Mouse (Mus musculus): ENCODE measurements around the gene Ube4a. TPM values are rescaled to one million over a fixed set of nuclear protein-coding genes. Genes with fewer than 3 reads are reported as not detected.

The Ube4a gene
- polyA plus RNA-seq, 1 experiment: 17.0 TPM

DNA sequence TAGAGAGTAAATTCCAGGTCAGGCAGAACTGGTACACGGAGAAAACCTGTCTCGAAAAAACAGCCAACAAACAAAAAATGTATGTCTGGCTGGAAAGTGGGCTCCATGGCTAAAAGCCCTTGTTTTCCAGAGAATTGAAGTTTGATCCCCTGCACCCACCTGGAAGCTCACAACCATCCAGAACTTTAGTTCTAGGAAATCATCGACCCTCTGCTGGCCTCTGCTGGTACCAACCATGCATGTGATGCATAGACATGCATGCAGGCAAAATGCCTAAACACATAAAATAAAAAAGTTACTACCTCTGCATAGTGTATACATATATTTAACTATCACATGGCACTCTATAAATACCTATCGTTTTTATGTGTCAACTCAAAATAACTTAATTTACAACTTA is 65.0 kb downstream of the Ube4a start:
- no peak for DNase-seq (ENCODE audit: low read depth)

DNA sequence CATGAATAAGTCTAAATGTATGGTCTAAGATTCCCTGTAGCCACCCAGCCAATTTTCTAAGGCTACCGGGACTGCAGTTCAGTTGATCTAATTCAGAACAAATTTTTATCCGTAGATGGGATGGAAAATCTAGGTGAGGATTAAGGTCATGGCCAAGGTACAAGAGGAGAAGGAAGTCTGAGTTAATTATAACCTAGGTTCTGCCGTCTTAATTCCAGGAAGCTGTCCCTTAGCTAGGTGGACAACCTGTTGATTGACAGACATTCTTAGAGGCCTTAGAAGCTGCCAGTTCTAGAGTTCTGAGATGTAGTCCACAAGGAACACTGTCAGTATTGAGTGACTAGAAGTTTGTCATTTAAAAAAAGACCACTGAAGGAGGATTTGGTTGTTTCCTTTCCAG is 65.7 kb downstream of the Ube4a start:
- DNase-seq (ENCODE audit: low read depth): no peak

DNA sequence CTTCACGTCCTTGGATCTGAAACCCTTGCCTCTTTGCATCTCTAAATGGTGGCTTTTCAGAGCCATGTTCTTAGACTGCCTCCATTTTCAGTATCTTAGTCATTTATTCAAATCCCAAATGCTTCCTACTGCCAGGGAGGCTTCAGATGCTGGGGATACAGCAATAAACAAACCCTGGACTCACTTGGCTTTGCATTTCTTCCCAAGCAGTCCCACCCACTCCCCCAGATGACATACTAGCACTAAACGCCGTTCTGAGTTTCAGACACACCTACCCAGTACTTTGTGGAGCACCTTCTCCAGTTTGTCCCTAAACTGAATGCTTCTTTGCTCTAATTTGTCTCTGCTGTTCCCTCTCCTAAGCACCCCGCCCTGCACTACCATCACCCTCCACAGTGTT is 68.4 kb downstream of the Ube4a start:
- DNase-seq (ENCODE audit: low read depth): no peak

DNA sequence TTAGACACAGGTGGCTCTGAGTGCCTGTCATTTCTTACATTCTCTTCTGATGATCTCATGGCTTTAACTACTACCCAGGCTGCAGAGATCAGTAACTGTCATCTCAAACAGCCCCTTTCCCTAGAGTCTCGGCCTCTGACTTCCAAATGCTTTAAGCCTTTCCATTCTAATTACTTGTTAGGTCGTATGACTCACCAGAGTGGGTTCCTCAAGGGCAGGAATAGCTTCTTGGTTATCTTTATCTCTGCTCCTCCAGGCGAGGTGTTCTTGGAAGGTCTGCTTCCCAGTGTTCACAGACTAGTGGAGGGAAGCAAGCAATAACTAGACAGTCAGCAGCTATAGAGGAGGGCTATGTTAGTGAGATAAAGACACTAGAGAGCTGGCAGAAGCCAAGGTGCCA is 72.7 kb downstream of the Ube4a start:
- no peak for DNase-seq (ENCODE audit: low read depth)

DNA sequence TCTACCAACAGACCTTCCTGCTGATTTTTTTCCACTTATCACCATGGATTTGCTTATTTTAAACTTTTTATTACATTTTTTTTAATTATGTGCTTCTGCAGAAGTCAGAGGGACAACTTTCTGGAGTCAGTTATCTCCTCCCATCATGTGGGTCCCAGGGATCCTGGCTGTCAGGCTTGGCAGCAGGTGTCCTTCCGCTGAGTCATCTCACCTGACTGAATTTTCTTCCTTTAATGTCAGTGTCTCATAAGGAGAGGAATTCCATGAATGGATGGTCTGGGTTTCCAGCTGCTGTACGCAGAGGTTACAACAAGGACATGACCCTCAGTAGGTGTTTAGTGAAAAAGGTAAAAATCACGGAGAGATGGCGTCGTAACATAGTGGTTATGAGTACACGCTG is 74.2 kb downstream of the Ube4a start:
- no peak for DNase-seq (ENCODE audit: low read depth)

DNA sequence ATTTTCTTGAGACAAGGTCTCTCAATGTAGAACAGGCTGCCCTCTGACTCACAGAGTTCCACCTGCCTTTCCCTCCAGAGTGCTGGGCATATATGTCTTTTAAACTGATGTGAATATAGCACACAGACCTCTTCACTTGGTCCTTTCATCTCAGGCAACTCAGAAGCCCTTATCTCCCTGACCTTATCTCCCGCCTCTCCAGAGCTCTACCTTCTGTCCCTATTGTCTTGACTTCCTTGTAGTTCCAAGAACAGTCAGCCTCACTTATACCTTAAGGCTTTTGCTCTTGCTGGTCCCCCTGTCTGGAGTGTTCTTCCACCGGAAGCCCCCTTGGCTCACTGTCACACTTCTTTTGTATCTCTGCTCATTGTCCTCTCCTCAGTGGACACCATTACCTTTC is 75.3 kb downstream of the Ube4a start:
- DNase-seq (ENCODE audit: low read depth): no peak

DNA sequence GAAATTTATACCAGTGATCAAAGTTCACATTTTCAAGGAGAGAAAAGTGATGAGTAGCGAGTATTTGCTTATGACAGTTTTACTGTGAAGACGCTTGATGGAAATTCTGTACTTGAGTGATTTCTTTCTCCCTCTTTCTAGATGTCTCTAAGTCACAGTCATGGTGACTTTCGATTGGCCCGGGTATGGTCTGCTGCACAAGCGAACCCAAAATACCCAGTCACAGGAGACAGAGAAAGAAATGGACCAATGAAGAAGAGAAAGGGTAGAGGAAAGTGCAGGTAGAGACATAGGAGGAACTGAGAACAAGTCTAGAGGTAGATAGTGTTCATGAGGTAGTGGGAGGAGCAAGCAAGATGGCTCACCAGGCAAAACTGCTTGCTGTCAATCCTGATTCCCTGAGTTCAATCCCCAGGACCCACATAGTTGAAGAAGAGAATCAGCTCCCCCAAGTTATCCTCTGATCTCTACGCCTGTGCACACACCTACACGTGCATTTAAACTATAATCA is 77.2 kb downstream of the Ube4a start:
- DNase-seq (ENCODE audit: low read depth): no peak

DNA sequence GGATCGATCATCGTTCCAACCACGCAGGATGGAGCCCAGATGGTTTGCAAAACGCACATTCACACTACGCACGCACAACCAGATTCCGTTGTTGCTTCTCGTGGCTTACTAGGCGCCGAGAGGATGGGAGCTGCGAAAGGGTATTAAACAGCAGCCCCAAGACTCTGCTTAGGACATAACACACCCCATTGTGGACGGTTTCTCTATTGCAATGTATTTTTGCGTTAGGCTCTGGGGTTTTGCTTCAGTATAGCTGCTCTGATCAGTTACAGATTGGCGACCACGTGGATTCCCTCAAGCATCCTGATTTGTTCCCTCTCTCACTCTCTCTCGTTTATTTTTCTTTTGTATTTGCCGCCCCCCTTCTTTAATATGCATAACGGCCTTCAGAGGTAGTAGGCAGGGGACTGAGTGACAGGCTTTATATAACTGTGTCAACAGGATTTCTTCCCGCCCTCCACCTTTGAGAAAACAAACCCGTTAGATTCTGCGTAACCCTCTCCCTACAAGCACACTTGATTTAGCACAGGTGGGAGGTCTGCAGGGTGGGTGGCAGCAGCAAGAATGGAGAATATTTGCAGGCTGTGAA is 82.3 kb downstream of the Ube4a start:
- DNase-seq (ENCODE audit: low read depth): no peak

DNA sequence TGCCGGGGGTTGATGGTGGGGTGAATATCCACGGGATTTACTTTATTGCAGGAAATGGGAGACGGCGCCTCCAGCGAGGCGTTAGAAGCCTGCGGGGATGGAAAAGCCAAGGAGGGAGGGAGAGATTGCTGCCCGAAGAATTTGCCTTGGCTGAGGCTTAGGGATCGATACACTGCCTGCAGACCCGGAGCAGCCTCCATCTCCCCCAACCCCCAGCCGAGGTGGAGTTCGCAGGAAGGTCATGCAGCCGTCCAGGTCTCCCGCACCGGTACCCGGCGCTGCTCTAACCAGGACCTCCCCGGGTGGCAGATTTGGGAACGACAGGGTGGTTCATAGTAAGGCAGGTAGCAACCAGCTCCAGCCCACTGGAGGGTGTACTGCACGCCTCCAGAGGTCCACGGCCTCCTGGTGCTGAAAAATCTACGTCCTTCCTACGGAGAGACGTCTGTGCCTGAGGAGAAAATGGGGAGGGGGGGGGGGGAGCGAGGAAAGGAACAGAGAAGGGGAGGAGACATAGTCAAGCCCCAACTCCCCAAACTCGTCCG is 82.9 kb downstream of the Ube4a start:
- no peak for DNase-seq (ENCODE audit: low read depth)

DNA sequence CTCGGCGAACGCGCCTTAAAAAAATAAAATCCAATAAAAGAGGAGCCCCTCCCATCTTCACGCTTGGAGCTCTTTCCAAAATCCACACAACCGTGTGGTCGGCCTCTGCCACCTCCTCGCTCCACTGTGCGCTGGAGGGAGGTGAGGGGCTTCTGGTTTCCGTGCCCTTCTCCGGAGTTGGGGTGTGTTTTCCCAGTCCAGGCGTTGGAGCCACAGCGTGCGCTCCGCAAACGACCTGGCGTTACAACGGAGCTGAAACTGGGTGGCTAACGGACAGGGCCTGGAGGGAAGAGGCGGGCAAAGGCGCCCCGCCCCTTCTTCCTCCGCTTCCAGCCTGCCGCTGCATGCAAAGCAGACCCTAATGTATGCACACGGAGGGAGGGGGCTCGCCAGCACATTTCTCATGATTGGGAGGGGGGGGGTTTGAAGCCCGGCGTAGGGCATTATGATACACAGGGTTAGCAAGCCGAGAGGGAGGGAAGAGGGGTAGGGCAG is 83.4 kb downstream of the Ube4a start:
- DNase-seq (ENCODE audit: low read depth): no peak

DNA sequence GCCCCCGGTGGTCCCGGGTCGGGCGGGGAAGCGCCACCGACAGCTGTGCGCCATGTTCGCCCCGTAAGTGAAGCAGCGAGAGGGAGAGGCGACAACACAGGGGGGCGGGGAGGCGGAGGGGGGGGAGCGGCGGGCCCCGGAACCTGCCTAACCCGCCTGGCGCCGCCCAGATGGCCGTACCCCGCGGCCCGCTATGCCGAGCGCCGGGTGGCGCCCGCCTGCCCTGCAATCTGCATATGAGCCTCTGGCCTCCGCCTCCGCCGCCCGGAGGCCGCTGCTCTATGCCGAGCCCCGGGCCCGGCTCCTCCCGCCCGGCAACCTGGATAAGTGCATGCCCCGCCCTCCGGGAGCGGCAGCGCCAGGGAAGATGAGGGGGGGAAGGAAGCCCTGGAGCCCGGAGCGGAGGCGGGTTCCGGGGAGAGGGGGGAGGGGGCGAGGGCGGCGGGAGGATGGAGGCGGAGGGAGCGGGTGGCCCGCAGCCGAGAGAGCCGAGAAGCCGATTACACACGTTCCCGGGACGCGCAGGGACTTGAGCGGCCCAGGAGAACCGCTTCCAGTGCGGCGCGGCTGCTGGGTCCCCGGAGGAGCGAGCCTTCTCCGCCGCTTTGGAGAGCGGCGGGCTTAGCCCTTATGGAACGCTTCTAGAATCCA is 84.1 kb downstream of the Ube4a start, which contains the start of gene Kmt2a:
Gene Kmt2a (minus strand): TSS at position 76 of the 651 bp plus-strand sequence.
- no peak for DNase-seq (ENCODE audit: low read depth)

DNA sequence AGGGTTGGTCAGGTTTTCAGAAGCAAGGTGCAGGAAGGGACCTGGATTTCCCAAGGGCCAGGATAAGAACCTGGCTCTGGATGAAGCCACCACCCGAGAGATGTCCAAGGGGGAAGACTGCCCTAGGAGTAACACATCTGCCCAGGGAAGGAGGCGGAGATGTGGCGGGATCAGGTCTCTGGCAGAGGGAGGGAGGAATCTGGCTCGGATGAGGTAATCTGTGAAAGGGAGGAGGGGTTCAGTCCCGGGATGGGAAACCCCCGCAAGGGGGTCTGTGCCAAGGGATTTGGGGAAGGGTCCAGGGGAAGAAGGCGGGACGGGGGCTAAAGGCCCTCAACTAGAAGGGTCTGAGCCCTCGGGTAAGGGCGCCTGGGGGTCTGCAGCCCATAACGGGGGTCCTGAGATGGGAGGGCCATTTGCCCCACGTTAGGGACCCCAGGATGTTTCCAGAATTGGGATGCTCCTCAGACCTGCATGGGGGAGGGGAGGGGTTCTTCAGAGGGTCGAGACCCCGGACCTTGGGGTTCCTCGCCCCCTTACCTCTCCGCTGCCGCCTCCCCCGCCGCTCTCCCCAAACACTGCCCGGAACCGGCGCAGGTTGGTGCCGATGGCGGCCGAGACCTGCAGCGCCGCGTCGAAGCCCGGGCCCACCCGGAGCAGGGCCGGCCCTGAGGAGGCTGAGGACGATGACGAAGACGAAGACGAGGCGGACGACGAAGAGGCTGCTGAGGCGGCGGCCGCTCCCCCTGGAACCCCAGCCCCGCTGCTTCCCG is 84.9 kb downstream of the Ube4a start:
- no peak for DNase-seq (ENCODE audit: low read depth)

DNA sequence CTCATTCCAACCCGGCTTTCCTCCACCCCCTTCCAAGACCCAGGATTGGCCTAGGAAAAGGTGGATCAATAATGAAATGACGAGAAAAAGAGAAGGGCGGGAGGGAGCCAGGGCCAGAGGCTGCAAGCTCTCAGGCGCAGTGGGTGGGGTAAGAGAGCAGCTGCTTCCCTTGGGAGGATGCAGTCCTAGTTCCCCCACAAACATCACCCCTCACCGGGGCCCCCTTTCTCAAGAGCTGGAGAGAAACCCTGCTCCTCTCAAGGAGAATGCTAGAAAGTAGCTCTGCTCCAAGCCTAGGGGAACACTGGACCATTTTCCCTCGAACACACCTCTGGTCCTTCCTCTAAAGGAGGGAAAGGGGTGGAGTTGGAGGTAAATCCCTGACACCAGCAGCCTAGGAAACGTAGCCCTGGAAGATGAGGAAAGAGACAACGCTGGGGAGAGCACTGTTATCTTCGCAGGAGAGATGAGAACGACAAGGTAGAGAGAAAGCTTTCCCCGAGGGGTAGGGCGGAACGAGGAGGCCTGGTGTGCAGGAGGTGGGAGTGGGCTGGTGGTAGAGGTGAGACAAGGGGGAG is 85.6 kb downstream of the Ube4a start:
- no peak for DNase-seq (ENCODE audit: low read depth)

DNA sequence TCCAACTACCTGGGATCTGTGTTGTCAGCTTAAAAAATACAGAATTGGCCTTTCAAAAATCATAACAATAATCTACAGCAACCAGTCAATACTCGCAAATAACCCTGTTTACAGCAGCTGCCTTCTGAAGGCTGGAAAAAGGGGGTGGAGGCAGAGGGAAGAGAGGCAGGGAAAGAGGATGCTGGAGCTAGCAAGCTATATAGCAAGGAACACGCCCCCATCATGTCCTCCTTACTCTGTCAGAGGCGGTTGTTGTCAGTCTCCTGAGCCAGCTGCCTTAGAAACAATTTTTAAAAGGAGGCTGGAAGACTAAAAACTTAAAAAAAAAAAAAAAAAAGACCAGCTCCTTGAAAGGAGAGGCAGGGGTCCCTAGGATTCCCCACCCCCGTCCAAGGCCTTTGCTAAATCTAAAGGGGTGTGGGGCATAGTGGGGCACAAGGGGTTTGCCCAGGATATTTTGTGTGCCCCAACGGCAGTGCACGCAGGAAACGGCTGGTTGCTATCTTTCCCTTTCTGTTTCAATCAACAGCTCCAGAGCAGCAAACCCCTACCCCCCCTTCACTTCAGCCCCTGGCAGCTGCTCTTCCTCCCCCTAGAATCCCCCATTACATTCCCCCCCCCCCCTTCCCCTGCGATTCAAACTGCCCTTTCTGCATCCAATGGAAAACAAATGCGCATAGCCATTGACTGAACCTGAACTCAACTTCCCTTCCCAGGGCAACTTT is 86.5 kb downstream of the Ube4a start:
- DNase-seq (ENCODE audit: low read depth): no peak

DNA sequence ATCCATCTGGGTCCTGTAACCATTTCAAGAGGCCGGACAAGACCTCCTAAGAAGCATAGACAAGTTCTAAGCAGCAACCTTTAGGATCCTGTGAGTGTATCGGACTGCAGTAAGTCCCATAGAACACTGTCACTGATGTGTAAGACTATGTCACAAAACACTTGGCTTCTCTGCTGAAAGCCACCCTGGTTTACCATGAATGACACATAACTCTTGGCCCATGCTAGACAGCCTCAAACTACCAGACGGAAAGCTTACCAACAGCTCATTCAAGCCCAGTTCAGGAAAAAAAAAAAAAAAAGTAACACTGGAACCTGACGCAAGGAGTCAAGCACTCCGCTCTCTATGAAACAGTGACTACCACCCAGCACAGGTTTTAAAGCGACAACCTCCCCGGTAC is 87.7 kb downstream of the Ube4a start:
- no peak for DNase-seq (ENCODE audit: low read depth)

DNA sequence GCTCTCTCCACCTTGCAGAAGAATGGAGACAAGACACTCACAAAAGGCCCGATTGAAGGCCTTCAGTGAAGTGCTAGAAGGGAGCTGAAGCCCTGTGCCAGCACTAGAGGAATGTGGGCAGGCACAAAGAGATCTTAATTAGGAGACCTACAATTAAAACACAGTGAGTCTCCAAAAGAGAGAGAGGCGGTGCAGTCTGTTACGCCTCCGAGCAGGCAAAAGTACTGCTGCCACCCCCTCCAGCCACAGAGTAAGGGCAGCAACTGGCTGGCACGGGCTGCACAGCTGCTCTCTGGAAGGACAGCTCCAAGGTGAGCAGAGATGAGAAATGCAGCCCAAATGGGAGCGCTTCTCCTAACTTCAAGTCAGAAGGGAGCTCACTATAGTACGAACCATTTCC is 89.9 kb downstream of the Ube4a start:
- no peak for DNase-seq (ENCODE audit: low read depth)

DNA sequence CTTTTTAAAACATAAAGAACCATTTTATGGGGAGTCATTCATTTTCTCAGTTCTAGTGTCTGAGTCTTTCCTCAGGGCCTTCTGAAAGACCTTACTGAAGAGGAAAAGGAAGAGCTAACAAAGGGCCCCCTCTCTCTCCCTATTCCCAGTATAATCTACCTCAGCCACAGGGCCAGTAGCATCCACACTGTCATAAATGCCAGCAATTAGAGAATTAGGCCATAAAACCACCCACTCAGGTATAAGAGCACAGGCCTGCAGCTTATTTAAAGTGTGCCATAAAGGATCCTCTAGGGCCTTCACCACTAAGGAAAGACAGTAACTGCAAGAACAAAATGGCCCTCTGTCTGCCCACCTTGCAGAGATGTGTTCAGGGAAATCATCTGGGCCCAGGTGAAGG is 91.2 kb downstream of the Ube4a start:
- DNase-seq (ENCODE audit: low read depth): no peak

DNA sequence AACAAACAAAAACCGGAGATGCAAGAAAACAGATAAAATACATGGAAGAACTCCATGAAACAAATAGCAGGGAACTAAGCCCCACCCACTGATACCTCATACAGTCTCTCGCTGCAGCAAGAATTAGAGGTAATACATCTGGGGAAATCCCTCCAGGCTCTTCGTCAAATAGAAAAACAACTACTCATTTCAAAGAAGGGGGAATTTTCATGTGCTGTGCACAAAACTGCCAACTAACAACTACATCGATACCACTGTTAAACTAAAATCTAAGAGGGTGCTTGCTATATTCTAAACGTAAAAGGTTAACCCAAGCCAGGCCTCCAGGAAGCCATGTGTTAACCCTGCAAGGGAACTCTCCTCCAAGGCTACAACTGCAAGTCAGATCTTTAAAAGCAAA is 91.7 kb downstream of the Ube4a start:
- DNase-seq (ENCODE audit: low read depth): no peak
